Mouse (Mus musculus) Muller cell, postnatal 12 days (primary cell): Measurements from ENCODE around the gene Olfr73.
"Not testable (repeated sequence)": the region's sequence is repeated elsewhere in the genome, so short reads cannot be mapped to it uniquely, and the experiment has no call there.

Experiments used
- DNase-seq: peaks from one replicate; pipeline ENCODE4 v3.0.0-alpha.2; 2015; ENCODE audit errors: inconsistent ontology term

Gene Olfr73

GRCm38 (mm10) chr2:88037599-88037998 lies at the start of gene Olfr73:
Gene Olfr73 (minus strand): TSS chr2:88037699.
- no peak for DNase-seq

- no peak for DNase-seq
Observed at GRCm38 (mm10) chr2:88071730-88072129, 34.2 kb upstream of the Olfr73 start, which contains the start of gene Olfr1163. Gene Olfr1163 (minus strand): TSS chr2:88071830.

- DNase-seq = no peak
Observed at GRCm38 (mm10) chr2:88063587-88063986, 26.1 kb upstream of the Olfr73 start.

- DNase-seq = no peak
Observed at GRCm38 (mm10) chr2:88051029-88051428, 13.5 kb upstream of the Olfr73 start, which contains the start of gene Olfr1162. Gene Olfr1162 (minus strand): TSS chr2:88051129.

- DNase-seq = not testable (repeated sequence)
Observed at GRCm38 (mm10) chr2:88022474-88022873, 15.0 kb downstream of the Olfr73 start, which contains the start of gene Olfr1161. Gene Olfr1161 (plus strand): TSS chr2:88022774.

GRCm38 (mm10) chr2:88007515-88008318 lies 29.8 kb downstream of the Olfr73 start, which contains the start of gene Olfr1160:
Gene Olfr1160 (minus strand): TSS chr2:88008268.
- DNase-seq = no peak

- DNase-seq = no peak
Observed at GRCm38 (mm10) chr2:87989813-87990212, 47.7 kb downstream of the Olfr73 start, which contains the start of gene Olfr1158. Gene Olfr1158 (plus strand): TSS chr2:87990113.
